Mouse (Mus musculus) heart, embryonic 16.5 days (tissue): ENCODE results near the gene Mdk. TPM values are rescaled to one million over a fixed set of nuclear protein-coding genes. Genes with fewer than 3 reads are reported as not detected.
A peak's percentile ranks its signal among the peaks of the same experiment; 100 is the strongest.

Experiments used
- ATAC-seq: fragments of 200-750 bp; cut with Nextera tagmentation; replicated peaks from 2 replicates; pipeline ENCODE4 v1.8.0; 2017; ENCODE audit warnings: moderate number of reproducible peaks; ENCODE audit not compliant: insufficient read depth, low FRiP score; ENCODE audit errors: extremely low read depth
- H3K27ac ChIP-seq: fragments of 300-500 bp; sonication (generic); 2 replicates; pipeline ENCODE4 v1.5.1; 2014; ENCODE audit warnings: mild to moderate bottlenecking, low read length, control low read depth, moderate library complexity
- H3K27me3 ChIP-seq: fragments of 300-500 bp; sonication (generic); 2 replicates; pipeline ENCODE4 v1.6.1; 2014; ENCODE audit warnings: low read length, mixed read lengths; ENCODE audit not compliant: control insufficient read depth, insufficient read depth
- H3K36me3 ChIP-seq: fragments of 300-500 bp; sonication (generic); 2 replicates; pipeline ENCODE4 v1.6.1; 2014; ENCODE audit not compliant: control insufficient read depth, insufficient read depth
- H3K4me1 ChIP-seq: fragments of 300-500 bp; sonication (generic); 2 replicates; pipeline ENCODE4 v1.6.1; 2014; ENCODE audit warnings: low read length, mixed read lengths; ENCODE audit not compliant: control insufficient read depth, insufficient read depth
- H3K4me2 ChIP-seq: fragments of 300-500 bp; sonication (generic); 2 replicates; pipeline ENCODE4 v1.6.1; 2014; ENCODE audit warnings: low read depth, mild to moderate bottlenecking, control low read depth, low read length
- H3K4me3 ChIP-seq: fragments of 300-500 bp; sonication (generic); 2 replicates; pipeline ENCODE4 v1.5.1; 2014; ENCODE audit warnings: mild to moderate bottlenecking, control low read depth, low read length
- H3K9ac ChIP-seq: fragments of 300-500 bp; sonication (generic); 2 replicates; pipeline ENCODE4 v1.6.1; 2014; ENCODE audit warnings: low read length, control low read depth
- H3K9me3 ChIP-seq: fragments of 300-500 bp; sonication (generic); replicated peaks from 2 replicates; pipeline ENCODE4 v1.6.1; 2016; ENCODE audit warnings: low read length; ENCODE audit not compliant: control insufficient read depth
- WGBS: fragments of 180-500 bp; shearing (Covaris S2); extraction: QIAGEN DNeasy Blood & Tissue Kit; methylation state at CpG from one replicate; pipeline ENCODE4 v1.1.7; 2014; 5-methylcytosine and 5-hydroxymethylcytosine counted together
- polyA plus RNA-seq: library from polyadenylated mRNA; unstranded; fragments of >200 nt; fragmentation: Nextera tagmentation; extraction: Ambion mirVana; gene quantifications from 2 replicates; pipeline ENCODE4 v1.2.1, GENCODE M21; 2015

Gene Mdk
- polyA plus RNA-seq, 1 experiment from 2014 or later = 211 TPM

- Histone ChIP-seq H3K9me3 (no peaks in the 10 kb centered on the region), H3K4me3 (peak overlapping the region; percentile 53), H3K27ac (peak overlapping the region; percentile 65), H3K4me1 (peaks cover 25% of the 10 kb centered on the region), H3K4me2 (peak overlapping the region; percentile 80), H3K27me3 (peaks cover 3% of the 10 kb centered on the region; the same call in 1 of the 2 replicates), H3K9ac (peak overlapping the region; percentile 70), H3K36me3 (peaks cover 14% of the 10 kb centered on the region)
- 17% methylated on average over 23 of the region's 23 CpGs for WGBS
- no peak for ATAC-seq
These were observed 1.3 kb downstream of the Mdk start for GRCm38 (mm10) chr2:91930761-91931291.

DNA sequence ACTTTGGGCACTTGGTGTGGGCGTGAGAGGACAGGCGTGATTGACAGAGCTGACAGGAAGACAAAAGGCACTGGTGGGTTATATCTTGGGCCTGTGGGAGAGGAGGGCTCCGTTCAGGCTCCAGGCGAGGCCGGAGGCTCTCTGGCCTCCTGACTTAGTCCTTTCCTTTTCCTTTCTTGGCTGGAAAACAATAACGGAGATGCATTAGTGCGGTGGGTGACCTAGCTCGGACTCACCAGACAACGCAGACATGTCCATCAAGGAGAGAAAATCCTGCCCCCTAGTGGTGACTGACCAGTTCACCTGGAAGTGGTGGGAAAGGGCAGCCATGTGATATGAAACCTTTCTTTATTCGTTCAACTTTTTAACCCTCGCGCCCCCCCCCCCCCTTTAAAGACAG lies 2.2 kb downstream of the Mdk start:
- Histone ChIP-seq H3K27me3 (peaks cover 4% of the 10 kb centered on the region; the same call in 1 of the 2 replicates), H3K4me1 (peaks cover 25% of the 10 kb centered on the region), H3K9me3 (no peaks in the 10 kb centered on the region), H3K27ac (no peak overlapping the region), H3K4me2 (peak overlapping the region; percentile 80), H3K4me3 (peak overlapping the region; percentile 53), H3K9ac (0 out of 2 replicates have a peak overlapping the region, but pooled peaks have one; percentile 0), H3K36me3 (peaks cover 7% of the 10 kb centered on the region)
- WGBS = 16% methylated on average over 12 of the region's 12 CpGs
- ATAC-seq = no peak

- H3K36me3 ChIP-seq = peaks cover 5% of the 10 kb centered on the region; the same call in 1 of the 2 replicates
- no peak overlapping the region for H3K27ac ChIP-seq
- no peak overlapping the region for H3K4me3 ChIP-seq
- no peak overlapping the region for H3K9ac ChIP-seq
- 66% methylated on average over 3 of the region's 3 CpGs for WGBS
- peaks cover 25% of the 10 kb centered on the region for H3K4me1 ChIP-seq
- H3K27me3 ChIP-seq = peaks cover 7% of the 10 kb centered on the region
- no peak for ATAC-seq
- H3K9me3 ChIP-seq = no peaks in the 10 kb centered on the region
- H3K4me2 ChIP-seq = no peak overlapping the region
These were observed 2.6 kb downstream of the Mdk start for GRCm38 (mm10) chr2:91929455-91929854.

GRCm38 (mm10) chr2:91928534-91929350 lies 3.4 kb downstream of the Mdk start:
- 69% methylated on average over 23 of the region's 23 CpGs for WGBS
- peaks cover 4% of the 10 kb centered on the region; the same call in 1 of the 2 replicates for H3K36me3 ChIP-seq
- H3K9ac ChIP-seq = no peak overlapping the region
- H3K27me3 ChIP-seq = peaks cover 11% of the 10 kb centered on the region
- H3K4me2 ChIP-seq = peak overlapping the region; percentile 51; the same call in 1 of the 2 replicates
- H3K27ac ChIP-seq = no peak overlapping the region
- H3K4me1 ChIP-seq = peaks cover 28% of the 10 kb centered on the region
- no peaks in the 10 kb centered on the region for H3K9me3 ChIP-seq
- no peak overlapping the region for H3K4me3 ChIP-seq
- ATAC-seq = no peak

DNA sequence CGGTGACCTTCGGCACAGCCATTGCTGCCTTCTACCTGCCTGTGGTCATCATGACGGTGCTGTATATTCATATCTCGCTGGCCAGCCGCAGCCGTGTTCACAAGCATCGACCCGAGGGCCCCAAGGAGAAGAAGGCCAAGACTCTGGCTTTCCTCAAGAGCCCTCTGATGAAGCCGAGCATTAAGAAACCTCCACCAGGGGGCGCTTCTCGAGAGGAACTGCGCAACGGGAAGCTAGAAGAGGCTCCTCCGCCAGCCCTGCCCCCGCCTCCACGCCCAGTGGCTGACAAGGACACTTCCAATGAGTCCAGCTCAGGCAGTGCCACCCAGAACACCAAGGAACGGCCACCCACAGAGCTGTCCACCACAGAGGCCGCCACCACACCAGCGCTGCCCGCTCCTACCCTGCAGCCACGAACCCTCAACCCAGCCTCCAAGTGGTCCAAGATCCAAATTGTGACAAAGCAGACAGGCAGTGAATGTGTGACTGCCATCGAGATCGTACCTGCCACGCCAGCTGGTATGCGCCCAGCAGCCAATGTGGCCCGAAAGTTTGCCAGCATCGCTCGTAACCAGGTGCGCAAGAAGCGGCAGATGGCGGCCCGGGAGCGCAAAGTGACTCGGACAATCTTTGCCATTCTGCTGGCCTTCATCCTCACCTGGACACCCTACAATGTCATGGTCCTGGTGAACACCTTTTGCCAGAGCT lies 4.1 kb downstream of the Mdk start:
- no peak for ATAC-seq
- H3K36me3 ChIP-seq = peaks cover under 1% of the 10 kb centered on the region; the same call in 1 of the 2 replicates
- peaks cover 18% of the 10 kb centered on the region for H3K27me3 ChIP-seq
- H3K4me1 ChIP-seq = peaks cover 30% of the 10 kb centered on the region
- H3K4me2 ChIP-seq = peak overlapping the region; percentile 51
- 38% methylated on average over 34 of the region's 34 CpGs for WGBS
- H3K9ac ChIP-seq = no peak overlapping the region
- peak overlapping the region; percentile 7; the same call in 1 of the 2 replicates for H3K4me3 ChIP-seq
- H3K27ac ChIP-seq = no peak overlapping the region
- H3K9me3 ChIP-seq = no peaks in the 10 kb centered on the region

- 74% methylated on average over 3 of the region's 3 CpGs for whole genome bisulfite sequencing
- Histone ChIP-seq H3K9ac (no peak within 1 kb of the TSS), H3K4me1 (peaks cover 25% of the 10 kb centered on the region)
These were observed 5.1 kb downstream of the Mdk start, which contains the start of gene Chrm4 for GRCm38 (mm10) chr2:91926949-91927348. Chrm4 (plus strand) TSS chr2:91927249.

DNA sequence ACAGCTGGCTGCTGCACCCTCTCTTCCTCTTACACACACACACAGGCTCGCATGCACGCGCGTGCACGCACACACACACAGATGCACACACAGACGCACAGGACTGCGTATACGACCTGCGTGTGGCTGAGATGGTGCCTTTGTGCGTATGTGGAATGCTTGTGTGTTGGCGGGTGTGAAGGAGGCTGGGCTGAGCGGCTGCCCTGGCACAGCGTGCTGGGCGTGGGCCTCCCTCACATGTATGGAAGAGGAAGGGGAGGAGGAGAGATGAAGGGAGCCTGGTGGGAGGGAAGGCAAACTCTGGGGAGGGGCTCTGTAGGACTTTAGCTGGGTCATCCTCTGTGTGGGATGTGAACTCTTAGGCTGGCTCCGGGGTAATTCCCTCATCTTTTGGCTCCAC lies 6.7 kb downstream of the Mdk start:
- H3K36me3 ChIP-seq = no peaks in the 10 kb centered on the region
- no peak for ATAC-seq
- H3K4me3 ChIP-seq = no peak overlapping the region
- H3K9me3 ChIP-seq = no peaks in the 10 kb centered on the region
- H3K27me3 ChIP-seq = peaks cover 41% of the 10 kb centered on the region
- 72% methylated on average over 15 of the region's 15 CpGs for WGBS
- peaks cover 24% of the 10 kb centered on the region for H3K4me1 ChIP-seq
- H3K9ac ChIP-seq = no peak overlapping the region
- H3K27ac ChIP-seq = no peak overlapping the region
- no peak overlapping the region for H3K4me2 ChIP-seq

More at GRCm38 (mm10) chr2:91926949-91927348, 5.1 kb downstream of the Mdk start, which contains the start of gene Chrm4:
- peak within 1 kb of the TSS; percentile 51 for H3K4me2 ChIP-seq
- peaks cover 28% of the 10 kb centered on the region for H3K27me3 ChIP-seq
- H3K27ac ChIP-seq = no peak within 1 kb of the TSS
- H3K36me3 ChIP-seq = no peaks in the 10 kb centered on the region
- H3K9me3 ChIP-seq = no peaks in the 10 kb centered on the region
- H3K4me3 ChIP-seq = peak within 1 kb of the TSS; percentile 7; the same call in 1 of the 2 replicates
- no peak for ATAC-seq

DNA sequence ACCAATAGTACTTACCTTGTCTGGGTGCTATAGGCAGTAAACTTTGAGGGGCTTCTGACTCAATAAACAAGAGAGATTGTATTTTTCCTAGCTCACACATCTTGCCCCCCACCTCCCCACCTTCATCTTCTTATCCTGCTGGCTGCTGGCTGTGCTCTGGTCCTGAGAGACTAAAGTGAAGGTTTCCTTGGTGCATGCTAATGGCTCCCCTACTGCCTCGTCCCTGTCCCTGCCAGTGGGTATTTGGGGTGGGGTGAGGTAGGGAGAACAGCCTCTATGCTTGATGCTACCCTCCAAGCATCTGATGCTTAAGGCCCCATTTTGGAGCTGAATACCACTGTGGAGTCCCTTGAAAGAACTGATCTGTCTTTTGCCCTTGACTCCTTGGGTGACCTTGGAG lies 7.4 kb downstream of the Mdk start:
- no peak overlapping the region for H3K27ac ChIP-seq
- no peak overlapping the region for H3K9ac ChIP-seq
- H3K4me2 ChIP-seq = no peak overlapping the region
- 84% methylated on average over 1 of the region's 1 CpGs for WGBS
- ATAC-seq = no peak
- no peaks in the 10 kb centered on the region for H3K9me3 ChIP-seq
- no peak overlapping the region for H3K4me3 ChIP-seq
- peaks cover 43% of the 10 kb centered on the region for H3K27me3 ChIP-seq
- peaks cover 1% of the 10 kb centered on the region for H3K36me3 ChIP-seq
- H3K4me1 ChIP-seq = peaks cover 19% of the 10 kb centered on the region
